Mouse (Mus musculus): ENCODE results near the gene Cars.

- TF ChIP-seq CTCF (IDR thresholded peaks at IDR 0.05; ENCODE audit: low read depth, low read length) (no peak), POLR2A (IDR thresholded peaks at IDR 0.05; ENCODE audit: insufficient read depth, low read length) (no peak), EP300 (IDR thresholded peaks at IDR 0.05; ENCODE audit: insufficient read depth, low read depth, low read length) (no peak)
Observed at GRCm38 (mm10) chr7:143533284-143533683, 66.6 kb downstream of the Cars start.

Data from ES-Bruce4 (cell line).